Mouse (Mus musculus) brain, embryonic 14.5 days (tissue): ENCODE data around the gene Spata48. TPM values are rescaled to one million over a fixed set of nuclear protein-coding genes. Genes with fewer than 3 reads are reported as not detected.
A peak's percentile ranks its signal among the peaks of the same experiment; 100 is the strongest.

Experiments used
- DNase-seq: peaks from one replicate; pipeline ENCODE4 v3.0.0-alpha.2; 2011; ENCODE audit warnings: low read depth
- CTCF ChIP-seq: fragments of 200-500 bp; IDR thresholded peaks from 2 replicates; pipeline ENCODE4 v1.5.1; 2012; ENCODE audit warnings: inconsistent platforms, mild to moderate bottlenecking, moderate library complexity, borderline replicate concordance; ENCODE audit not compliant: insufficient read depth, insufficient read length; ENCODE audit errors: extremely low read depth
- POLR2A ChIP-seq: fragments of 200-500 bp; IDR thresholded peaks from 2 replicates; pipeline ENCODE4 v1.6.1; 2012; ENCODE audit warnings: mild to moderate bottlenecking, inconsistent platforms, borderline replicate concordance; ENCODE audit not compliant: poor library complexity, insufficient read depth, insufficient read length, severe bottlenecking; ENCODE audit errors: extremely low read depth
- polyA plus RNA-seq: library from polyadenylated mRNA; depleted of rRNA; stranded (reverse); fragments of >200 nt; gene quantifications from 2 replicates; pipeline ENCODE4 v1.2.3, GENCODE M21; 2012; rRNA removed

Gene Spata48
- polyA plus RNA-seq, 1 experiment = 0.48 TPM

GRCm38 (mm10) chr11:11546903-11547511, 85.1 kb downstream of the Spata48 start:
- DNase-seq = no peak
- TF ChIP-seq CTCF (no peak), POLR2A (no peak)

DNA sequence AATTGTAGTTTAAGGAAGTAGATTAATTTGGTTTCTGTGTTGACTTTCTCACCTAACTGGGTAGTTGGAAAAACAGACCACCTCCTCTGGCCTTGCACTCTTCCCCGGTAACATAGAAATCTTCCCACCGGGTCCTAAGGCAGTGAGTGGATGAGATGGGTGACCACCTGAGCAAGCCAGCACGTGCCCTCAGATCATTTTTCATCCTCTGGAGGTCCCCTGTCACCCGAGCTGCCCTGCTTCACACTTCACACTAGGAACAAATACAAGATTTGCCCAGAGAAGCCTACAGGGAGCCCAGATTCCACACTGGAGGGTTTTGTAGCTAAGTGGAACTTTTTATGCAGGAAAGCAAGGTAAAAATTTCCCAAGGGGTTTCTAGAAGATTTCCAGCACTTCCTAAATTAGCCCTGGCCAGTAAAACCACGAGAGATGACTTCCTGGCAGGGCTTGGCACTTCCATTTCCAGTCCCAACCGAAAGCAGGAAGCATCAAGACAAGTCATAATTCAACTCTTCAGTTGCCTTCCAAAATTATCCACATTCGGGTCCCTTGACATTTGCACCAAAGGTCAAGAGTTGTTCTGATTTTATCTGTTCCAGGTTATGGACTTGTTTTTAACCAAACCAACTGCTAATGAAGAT, 85.8 kb downstream of the Spata48 start:
- TF ChIP-seq CTCF (no peak), POLR2A (no peak)

GRCm38 (mm10) chr11:11555563-11555962, 93.7 kb downstream of the Spata48 start:
- TF ChIP-seq CTCF (no peak), POLR2A (no peak)
- DNase-seq = no peak

More for the DNA sequence above, 85.8 kb downstream of the Spata48 start:
- no peak for DNase-seq

DNA sequence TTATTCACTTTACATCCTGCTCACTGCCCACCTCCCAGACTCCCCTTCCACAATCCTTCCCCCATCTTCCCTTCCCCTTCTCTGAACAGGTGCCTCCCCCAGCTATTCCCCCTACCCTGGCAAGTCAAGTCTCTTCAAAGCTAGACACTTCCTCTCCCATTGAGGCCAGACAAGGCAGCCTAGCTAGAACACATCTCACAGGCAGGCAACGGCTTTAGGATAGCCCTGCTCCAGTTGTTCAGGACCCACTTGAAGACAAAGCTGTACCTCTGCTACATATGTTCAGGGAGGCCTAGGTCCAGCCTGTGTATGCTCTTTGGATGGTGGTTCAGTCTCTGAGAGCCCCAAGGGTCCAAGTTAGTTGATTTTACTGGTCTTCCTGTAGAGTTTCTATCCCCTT, 94.3 kb downstream of the Spata48 start:
- no peak for DNase-seq
- TF ChIP-seq POLR2A (no peak), CTCF (no peak)

GRCm38 (mm10) chr11:11557173-11557967, 95.5 kb downstream of the Spata48 start:
- DNase-seq = peak; percentile 62
- peak; percentile 79; the same call in 1 of the 2 replicates for TF ChIP-seq CTCF
- TF ChIP-seq POLR2A = no peak

GRCm38 (mm10) chr11:11558662-11559061, 96.8 kb downstream of the Spata48 start:
- DNase-seq = no peak
- TF ChIP-seq CTCF (no peak), POLR2A (no peak)

DNA sequence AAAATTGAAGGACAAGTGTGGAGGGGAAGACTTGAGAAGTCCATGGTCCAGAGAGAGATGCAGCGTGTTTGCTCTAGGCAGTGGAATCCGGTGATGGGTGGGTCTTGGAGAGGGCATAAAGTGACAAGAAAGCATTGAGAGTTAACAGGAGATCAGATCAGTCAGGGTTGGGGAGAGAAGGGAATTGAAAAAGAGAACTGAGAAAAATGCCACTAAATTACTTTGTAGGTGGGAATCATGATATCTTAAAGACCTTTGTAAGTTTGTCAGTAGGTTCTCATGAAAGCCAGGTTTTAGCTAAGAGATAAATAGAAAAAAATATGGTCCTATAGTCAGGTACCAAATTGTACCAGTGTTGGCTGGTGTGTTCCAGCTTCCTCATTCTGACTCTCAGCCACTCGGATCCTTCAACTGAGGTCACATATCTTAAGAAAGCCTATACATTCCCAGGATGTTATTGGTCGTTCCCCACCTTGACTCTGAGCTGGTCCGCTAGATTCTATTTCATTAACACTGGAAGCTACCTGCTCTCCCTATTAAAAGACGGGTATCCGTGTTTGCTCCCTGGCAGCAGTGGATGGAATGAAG, 97.3 kb downstream of the Spata48 start:
- DNase-seq = no peak
- no peak for TF ChIP-seq CTCF
- TF ChIP-seq POLR2A = no peak

GRCm38 (mm10) chr11:11561118-11561517, 99.2 kb downstream of the Spata48 start:
- no peak for DNase-seq
- TF ChIP-seq POLR2A (no peak), CTCF (no peak)

GRCm38 (mm10) chr11:11564266-11565044, 102.6 kb downstream of the Spata48 start:
- TF ChIP-seq POLR2A (no peak), CTCF (no peak)
- DNase-seq = peak; percentile 14

Other genes starting within 250 kb of the Spata48 start
- gene Zpbp, start 314 bp downstream of the Spata48 start, polyA plus RNA-seq = 0.32 and 0.36 TPM in 2 replicates
- gene 4930512M02Rik, start 165.7 kb downstream of the Spata48 start, polyA plus RNA-seq = not detected in 2 replicates
- gene Ikzf1, start 222.9 kb downstream of the Spata48 start, polyA plus RNA-seq = 3.8 and 4.6 TPM in 2 replicates